Mouse (Mus musculus): ENCODE results near the gene Apol7a. TPM values are rescaled to one million over a fixed set of nuclear protein-coding genes. Genes with fewer than 3 reads are reported as not detected.
A peak's percentile ranks its signal among the peaks of the same experiment; 100 is the strongest.
"Not testable (repeated sequence)": the region's sequence is repeated elsewhere in the genome, so short reads cannot be mapped to it uniquely, and the experiment has no call there.

Gene Apol7a
- total RNA-seq (2021), result under 1 TPM in 1 of 2 experiments, not detected in 1; 0.22 TPM
- long read RNA-seq, experiment 1, result 0 reads
- long read RNA-seq, experiment 2, result 0 reads

DNA sequence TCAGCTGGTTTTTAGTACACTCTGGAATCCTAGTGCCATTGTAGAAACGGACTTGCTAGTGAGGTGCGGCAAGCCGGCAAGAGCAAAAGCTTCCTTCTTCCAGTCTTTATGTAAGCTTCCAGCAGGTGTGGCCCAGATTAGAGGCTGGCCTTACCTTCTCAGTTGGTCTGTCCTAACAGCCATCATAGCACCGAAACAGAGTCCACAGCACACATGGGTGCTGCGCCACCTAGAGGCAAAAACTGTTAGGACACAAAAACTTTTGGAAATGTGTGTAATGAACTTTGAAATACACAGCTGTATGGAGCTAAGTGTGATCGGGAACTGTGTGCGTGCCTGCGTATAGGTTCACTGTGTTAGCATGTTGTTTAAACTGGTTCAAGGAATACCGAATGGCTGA lies at the start of gene Apol7a:
Gene Apol7a, minus strand, starts transcription at position 84 of the 400 bp plus-strand sequence.
- peak in 1 of 2 experiments; percentile 27 for DNase-seq (ENCODE audit: low spot score in 2 of 2)

- not testable (repeated sequence) for DNase-seq (ENCODE audit: low spot score in 2 of 2)
These were observed 48.5 kb upstream of the Apol7a start, which contains the start of gene Apol7b for GRCm38 (mm10) chr15:77447392-77447791. Gene Apol7b (minus strand): TSS chr15:77447492.

- DNase-seq (ENCODE audit: low spot score in 2 of 2), result not testable (repeated sequence)
These were observed 46.8 kb upstream of the Apol7a start for GRCm38 (mm10) chr15:77445668-77446067.

GRCm38 (mm10) chr15:77444746-77445145 lies 45.8 kb upstream of the Apol7a start:
- DNase-seq (ENCODE audit: low spot score in 2 of 2), result not testable (repeated sequence)

DNA sequence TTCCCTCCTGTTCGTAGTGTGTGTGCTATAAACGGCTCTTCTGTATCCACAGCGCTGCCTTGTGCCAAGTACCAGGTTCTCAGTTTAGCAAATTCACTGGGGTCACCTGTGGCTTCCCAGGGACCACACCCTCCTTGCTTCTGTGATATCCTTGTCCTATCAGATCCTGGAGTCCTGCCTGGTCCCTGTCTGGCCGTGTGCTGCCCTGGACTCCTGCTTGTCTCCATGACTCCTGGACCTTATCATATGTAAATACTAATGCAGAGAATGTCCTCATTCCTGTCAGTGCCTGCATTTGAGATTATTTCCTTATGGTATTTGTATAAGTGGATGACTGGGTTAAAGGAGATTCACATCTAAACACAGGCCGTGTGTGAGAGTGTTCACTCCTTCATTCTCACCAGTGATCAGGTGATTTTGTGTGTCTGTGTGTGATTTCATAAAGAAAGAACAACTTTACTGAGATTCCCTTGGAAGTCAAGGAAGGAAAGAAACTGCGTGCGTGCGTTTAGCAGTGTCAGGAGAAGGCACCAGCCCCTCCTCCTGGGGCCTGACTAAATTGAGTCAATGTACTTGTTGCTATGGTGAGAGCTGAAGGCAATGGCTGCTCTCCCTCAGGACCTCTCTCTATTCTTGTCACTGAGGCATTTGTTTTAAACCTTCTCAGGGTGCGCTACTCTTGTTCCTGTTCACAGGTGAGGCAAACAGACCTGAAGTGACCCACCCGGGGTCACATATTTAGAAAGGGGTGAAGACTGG lies 30.0 kb upstream of the Apol7a start:
- not testable (repeated sequence) for DNase-seq (ENCODE audit: low spot score in 2 of 2)

- DNase-seq (ENCODE audit: low spot score in 2 of 2), result not testable (repeated sequence)
These were observed 24.0 kb upstream of the Apol7a start for GRCm38 (mm10) chr15:77422925-77423324.

GRCm38 (mm10) chr15:77419657-77420056 lies 20.7 kb upstream of the Apol7a start:
- not testable (repeated sequence) for DNase-seq (ENCODE audit: low spot score in 2 of 2)

GRCm38 (mm10) chr15:77416655-77417333 lies 17.9 kb upstream of the Apol7a start:
- DNase-seq (ENCODE audit: low spot score in 2 of 2), result not testable (repeated sequence)

- DNase-seq (ENCODE audit: low spot score in 2 of 2), result not testable (repeated sequence)
These were observed 16.7 kb upstream of the Apol7a start for GRCm38 (mm10) chr15:77415653-77416052.

DNA sequence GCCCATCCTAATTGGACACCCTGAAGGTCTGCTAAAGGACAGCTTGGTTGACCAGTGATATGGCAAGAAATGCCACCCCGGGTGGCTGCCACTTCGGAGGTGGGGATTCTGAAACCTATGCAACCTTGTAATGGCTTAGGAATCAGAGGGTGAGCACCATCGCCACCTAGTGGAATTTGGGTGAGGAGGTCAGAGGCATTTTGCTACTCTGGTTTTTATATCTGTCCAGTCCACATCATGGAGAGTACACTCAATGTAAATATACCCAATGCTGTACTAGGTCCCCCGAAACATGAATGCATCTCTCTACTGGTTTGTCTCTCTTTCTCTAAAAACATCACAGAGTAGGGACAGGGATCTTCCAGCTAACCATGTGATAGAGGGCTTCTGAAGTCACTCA lies 13.8 kb upstream of the Apol7a start:
- peak in 1 of 2 experiments; percentile 4 for DNase-seq (ENCODE audit: low spot score in 2 of 2)

DNA sequence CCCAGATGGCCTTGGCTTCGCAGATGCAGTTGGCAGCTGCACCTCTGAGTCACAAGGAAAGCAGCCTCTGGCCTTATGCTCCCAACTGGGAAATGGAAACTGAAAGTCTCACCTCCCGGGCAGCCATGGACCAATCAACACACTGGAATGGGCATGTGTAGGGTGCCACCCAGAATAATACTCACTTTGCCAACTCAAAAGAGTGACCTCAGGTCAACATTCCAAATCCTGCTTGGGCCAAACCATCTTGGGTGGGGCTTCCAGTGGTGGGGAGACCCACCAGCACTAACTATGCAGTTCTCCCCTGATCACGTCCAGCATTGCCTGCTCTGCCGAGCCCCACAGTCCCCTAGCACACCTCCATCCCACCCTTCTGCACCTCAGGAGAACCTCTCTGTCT lies 12.1 kb upstream of the Apol7a start, which contains the start of gene Apol9a:
Gene Apol9a, minus strand, starts transcription at position 101 of the 400 bp plus-strand sequence.
- not testable (repeated sequence) for DNase-seq (ENCODE audit: low spot score in 2 of 2)

DNA sequence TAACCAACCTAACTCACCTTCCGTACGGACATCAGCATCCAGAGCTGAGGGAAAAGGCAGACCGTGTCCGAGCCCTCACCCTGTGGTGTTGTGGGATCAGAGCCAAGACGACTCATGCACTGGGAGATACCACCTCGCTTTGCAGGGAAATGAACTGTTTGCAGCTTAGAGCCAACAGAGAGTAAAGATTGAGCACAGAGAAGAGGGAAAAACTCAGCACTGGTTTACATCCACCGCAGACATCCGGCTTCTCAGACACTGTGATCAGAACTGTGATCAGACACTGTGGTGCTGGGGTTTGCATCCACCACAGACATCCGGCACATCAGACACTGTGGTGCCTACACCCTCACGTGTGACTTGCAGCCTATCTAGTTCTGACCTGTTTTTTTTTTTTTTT lies 7.5 kb upstream of the Apol7a start:
- not testable (repeated sequence) for DNase-seq (ENCODE audit: low spot score in 2 of 2)

GRCm38 (mm10) chr15:77397450-77398132 lies 1.3 kb downstream of the Apol7a start:
- DNase-seq (ENCODE audit: low spot score in 2 of 2), result peak in 1 of 2 experiments; percentile 18

GRCm38 (mm10) chr15:77393832-77394231 lies 5.1 kb downstream of the Apol7a start:
- not testable (repeated sequence) for DNase-seq (ENCODE audit: low spot score in 2 of 2)

DNA sequence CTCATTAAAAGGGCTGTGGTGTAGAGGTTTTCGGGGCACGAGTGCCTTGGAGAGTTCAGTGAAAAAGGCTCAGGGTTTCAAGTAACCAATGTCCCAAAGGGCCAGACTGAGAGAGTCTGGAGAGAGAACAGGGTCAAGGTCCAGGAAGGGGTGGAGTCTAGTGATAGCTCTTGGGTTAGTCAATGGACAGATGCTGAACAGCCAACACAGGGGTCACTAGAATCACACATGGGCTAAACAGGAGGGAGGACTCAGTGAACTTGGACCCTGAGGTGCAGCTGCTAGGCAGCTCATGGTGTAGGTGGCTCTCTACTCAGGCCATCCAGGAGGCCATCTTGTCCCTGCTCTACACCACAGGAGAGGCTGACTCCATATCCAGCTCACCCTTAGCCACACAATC lies 11.4 kb downstream of the Apol7a start:
- DNase-seq (ENCODE audit: low spot score in 2 of 2), result no peak

DNA sequence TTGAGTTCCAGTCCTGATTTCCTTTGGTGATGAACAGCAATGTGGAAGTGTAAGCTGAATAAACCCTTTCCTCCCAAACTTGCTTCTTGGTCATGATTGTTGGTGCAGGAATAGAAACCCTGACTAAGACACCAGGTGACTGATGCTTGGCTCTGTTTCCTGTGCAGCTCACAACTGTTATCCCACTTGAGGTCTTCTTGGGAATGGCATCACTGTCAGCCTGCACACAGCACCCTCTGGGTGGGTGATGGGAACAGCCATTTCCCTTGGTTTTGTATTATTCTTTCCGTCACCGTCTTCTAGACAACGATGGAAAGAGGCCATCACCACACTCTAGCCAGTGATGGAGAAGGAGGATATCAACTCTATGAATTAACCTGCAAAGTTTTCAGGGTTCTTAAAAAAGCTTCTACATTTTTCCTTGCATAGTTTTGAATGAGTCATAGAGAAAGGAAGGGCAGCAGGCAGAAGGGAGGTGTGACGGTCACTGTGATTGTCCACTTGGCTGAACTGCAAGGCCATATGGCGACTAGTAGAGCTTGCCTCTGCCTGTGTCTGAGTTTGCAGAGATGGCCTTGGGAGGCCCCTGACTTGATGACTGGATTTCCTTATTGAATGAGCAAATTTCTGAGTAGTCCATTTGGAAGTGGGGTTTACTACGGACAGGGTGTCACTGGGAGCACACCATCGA lies 14.4 kb downstream of the Apol7a start:
- no peak for DNase-seq (ENCODE audit: low spot score in 2 of 2)

- no peak for DNase-seq (ENCODE audit: low spot score in 2 of 2)
These were observed 16.0 kb downstream of the Apol7a start for GRCm38 (mm10) chr15:77382880-77383279.

GRCm38 (mm10) chr15:77382271-77382850 lies 16.5 kb downstream of the Apol7a start:
- DNase-seq (ENCODE audit: low spot score in 2 of 2), result no peak

GRCm38 (mm10) chr15:77381481-77381880 lies 17.4 kb downstream of the Apol7a start:
- DNase-seq (ENCODE audit: low spot score in 2 of 2), result no peak

GRCm38 (mm10) chr15:77379921-77380320 lies 19.0 kb downstream of the Apol7a start:
- no peak for DNase-seq (ENCODE audit: low spot score in 2 of 2)
